Mouse (Mus musculus): ENCODE measurements around the gene Napb. TPM values are rescaled to one million over a fixed set of nuclear protein-coding genes. Genes with fewer than 3 reads are reported as not detected.

The Napb gene
- polyA plus RNA-seq, 1 experiment from 2014 or later, result 1.5 TPM

DNA sequence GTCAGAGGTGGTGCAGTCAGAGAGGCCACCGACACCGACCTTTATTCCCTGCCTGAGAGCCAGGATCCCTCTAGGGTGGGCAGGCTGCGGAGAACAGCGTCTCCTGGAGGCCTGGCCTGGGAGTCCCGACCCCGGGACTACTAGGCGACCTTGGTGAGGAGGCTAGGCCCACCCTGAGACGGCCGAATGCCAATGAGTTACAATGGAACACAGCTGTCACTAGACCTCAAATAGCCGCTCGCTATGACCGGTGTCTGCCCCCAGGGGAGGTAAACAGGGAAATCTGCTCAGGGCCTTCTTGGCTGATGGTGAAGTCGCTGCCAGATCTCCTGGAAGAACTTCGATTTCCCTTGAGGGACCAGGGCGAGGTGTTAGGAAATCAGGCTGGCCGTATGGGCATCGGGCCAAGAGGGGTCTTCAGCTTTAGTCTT lies 50.8 kb downstream of the Napb start:
- Histone ChIP-seq H3K4me2 (peak overlapping the region; percentile 70), H3K36me3 (ENCODE audit: control insufficient read depth, insufficient read depth, low read length) (peaks cover 9% of the 10 kb centered on the region), H3K4me3 (ENCODE audit: low read depth, low read length) (peak overlapping the region; percentile 84), H3K27me3 (replicated peaks; ENCODE audit: control insufficient read depth, insufficient read depth, low read length) (no peaks in the 10 kb centered on the region), H3K27ac (ENCODE audit: low read depth, low read length) (peak overlapping the region; percentile 91), H3K9ac (ENCODE audit: low read depth, low read length) (peak overlapping the region; percentile 79), H3K4me1 (replicated peaks; ENCODE audit: control insufficient read depth, insufficient read depth, low read length) (peaks cover 28% of the 10 kb centered on the region), H3K9me3 (ENCODE audit: control insufficient read depth, low read length) (no peaks in the 10 kb centered on the region)
- DNase-seq (ENCODE audit: low spot score) (no peak), ATAC-seq (replicated peaks; ENCODE audit: low FRiP score) (peak; percentile 74)
- 9% methylated on average over 17 of the region's 17 CpGs for WGBS

DNA sequence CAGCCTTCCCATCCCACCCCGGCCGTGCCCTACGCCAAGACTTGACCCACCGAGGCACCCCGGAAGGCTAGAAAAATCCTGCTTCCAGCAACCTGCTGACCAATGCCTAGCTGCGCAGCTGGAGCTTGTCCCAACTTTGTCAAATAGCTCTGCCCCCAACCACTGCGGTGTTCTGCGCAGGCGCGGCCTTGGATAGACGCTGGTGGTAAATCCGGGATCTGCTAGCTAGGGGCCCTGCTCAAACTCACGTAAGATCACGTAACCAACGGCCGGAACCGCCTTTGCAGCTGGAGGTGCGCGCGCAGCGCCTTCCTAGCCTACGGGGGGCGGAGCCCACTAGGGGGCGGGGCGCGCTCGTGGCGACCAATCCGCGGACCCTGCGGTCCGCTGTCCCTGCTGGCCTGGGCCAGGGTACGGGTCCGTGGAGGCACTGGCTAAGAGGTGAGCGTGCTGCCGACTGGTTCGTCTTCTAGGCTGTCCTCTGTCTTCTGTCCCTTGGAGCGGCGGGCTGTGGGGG lies 51.4 kb downstream of the Napb start, which contains the start of gene Gzf1:
Gene Gzf1, plus strand, starts transcription at position 249 of the 517 bp plus-strand sequence.
- WGBS, result under 1% methylated on average over 39 of the region's 39 CpGs
- DNase-seq (ENCODE audit: low spot score) (peak; percentile 97), ATAC-seq (replicated peaks; ENCODE audit: low FRiP score) (peak; percentile 92)
- Histone ChIP-seq H3K9me3 (ENCODE audit: control insufficient read depth, low read length) (no peaks in the 10 kb centered on the region), H3K27me3 (replicated peaks; ENCODE audit: control insufficient read depth, insufficient read depth, low read length) (no peaks in the 10 kb centered on the region), H3K4me3 (ENCODE audit: low read depth, low read length) (peak within 1 kb of the TSS; percentile 84), H3K4me2 (peak within 1 kb of the TSS; percentile 70), H3K9ac (ENCODE audit: low read depth, low read length) (peak within 1 kb of the TSS; percentile 79), H3K4me1 (replicated peaks; ENCODE audit: control insufficient read depth, insufficient read depth, low read length) (peaks cover 28% of the 10 kb centered on the region), H3K27ac (ENCODE audit: low read depth, low read length) (peak within 1 kb of the TSS; percentile 91), H3K36me3 (ENCODE audit: control insufficient read depth, insufficient read depth, low read length) (peaks cover 15% of the 10 kb centered on the region)

DNA sequence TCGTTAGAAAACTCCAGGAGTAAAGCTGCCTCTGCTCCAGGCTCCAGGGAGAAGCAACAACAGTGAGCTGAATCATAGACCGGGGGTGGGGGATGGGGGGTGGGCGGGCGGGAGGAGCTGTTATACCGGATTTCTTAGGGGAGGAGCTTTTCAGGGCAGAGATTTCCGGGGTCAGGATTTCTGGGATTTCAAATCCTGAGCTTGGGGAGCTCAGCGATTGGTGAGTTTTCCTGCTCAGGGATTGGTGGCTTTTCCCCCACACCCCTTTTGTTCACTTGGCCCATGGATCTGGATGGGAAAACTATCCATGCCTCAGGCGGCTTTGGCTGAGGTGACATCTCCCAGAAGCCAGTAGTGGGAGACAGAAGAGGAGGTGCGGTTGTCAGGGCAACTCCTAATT lies 52.9 kb downstream of the Napb start:
- ATAC-seq (replicated peaks; ENCODE audit: low FRiP score) (no peak), DNase-seq (ENCODE audit: low spot score) (no peak)
- Histone ChIP-seq H3K9ac (ENCODE audit: low read depth, low read length) (no peak overlapping the region), H3K9me3 (ENCODE audit: control insufficient read depth, low read length) (no peaks in the 10 kb centered on the region), H3K4me1 (replicated peaks; ENCODE audit: control insufficient read depth, insufficient read depth, low read length) (peaks cover 32% of the 10 kb centered on the region), H3K4me3 (ENCODE audit: low read depth, low read length) (no peak overlapping the region; the same call in 1 of the 2 replicates), H3K27ac (ENCODE audit: low read depth, low read length) (peak overlapping the region; percentile 71), H3K4me2 (peak overlapping the region; percentile 70), H3K27me3 (replicated peaks; ENCODE audit: control insufficient read depth, insufficient read depth, low read length) (no peaks in the 10 kb centered on the region), H3K36me3 (ENCODE audit: control insufficient read depth, insufficient read depth, low read length) (peaks cover 18% of the 10 kb centered on the region)
- 21% methylated on average over 9 of the region's 9 CpGs for WGBS

DNA sequence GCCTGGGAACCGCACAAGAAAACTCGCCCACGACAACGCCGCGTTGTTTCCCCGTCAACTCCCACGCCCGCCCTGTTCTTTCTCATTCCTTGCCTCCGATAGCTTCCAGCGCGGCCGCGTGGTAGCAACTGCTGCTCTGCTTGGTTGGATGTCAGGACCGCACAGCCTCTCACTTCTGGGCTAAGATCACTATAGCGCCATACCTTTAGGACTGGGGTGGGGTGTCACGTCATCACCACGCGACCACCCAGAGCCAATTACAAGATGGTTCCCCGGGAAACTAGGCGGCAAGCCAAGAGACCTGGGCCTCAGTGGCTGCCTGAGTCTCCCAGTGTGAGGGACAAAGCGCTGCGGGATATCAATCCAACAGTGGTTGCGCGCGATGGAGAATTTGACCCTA lies 54.5 kb downstream of the Napb start:
- Histone ChIP-seq H3K27me3 (replicated peaks; ENCODE audit: control insufficient read depth, insufficient read depth, low read length) (no peaks in the 10 kb centered on the region), H3K4me3 (ENCODE audit: low read depth, low read length) (peak overlapping the region; percentile 40), H3K9me3 (ENCODE audit: control insufficient read depth, low read length) (no peaks in the 10 kb centered on the region), H3K4me2 (peak overlapping the region; percentile 52), H3K9ac (ENCODE audit: low read depth, low read length) (peak overlapping the region; percentile 18; the same call in 1 of the 2 replicates), H3K36me3 (ENCODE audit: control insufficient read depth, insufficient read depth, low read length) (peaks cover 16% of the 10 kb centered on the region), H3K27ac (ENCODE audit: low read depth, low read length) (peak overlapping the region; percentile 42; the same call in 1 of the 2 replicates), H3K4me1 (replicated peaks; ENCODE audit: control insufficient read depth, insufficient read depth, low read length) (peaks cover 36% of the 10 kb centered on the region)
- peak; percentile 70 for DNase-seq (ENCODE audit: low spot score)
- ATAC-seq (replicated peaks; ENCODE audit: low FRiP score), result 0 out of 2 replicates have a peak, but pooled peaks have one; percentile 4
- WGBS, result 27% methylated on average over 26 of the region's 26 CpGs

DNA sequence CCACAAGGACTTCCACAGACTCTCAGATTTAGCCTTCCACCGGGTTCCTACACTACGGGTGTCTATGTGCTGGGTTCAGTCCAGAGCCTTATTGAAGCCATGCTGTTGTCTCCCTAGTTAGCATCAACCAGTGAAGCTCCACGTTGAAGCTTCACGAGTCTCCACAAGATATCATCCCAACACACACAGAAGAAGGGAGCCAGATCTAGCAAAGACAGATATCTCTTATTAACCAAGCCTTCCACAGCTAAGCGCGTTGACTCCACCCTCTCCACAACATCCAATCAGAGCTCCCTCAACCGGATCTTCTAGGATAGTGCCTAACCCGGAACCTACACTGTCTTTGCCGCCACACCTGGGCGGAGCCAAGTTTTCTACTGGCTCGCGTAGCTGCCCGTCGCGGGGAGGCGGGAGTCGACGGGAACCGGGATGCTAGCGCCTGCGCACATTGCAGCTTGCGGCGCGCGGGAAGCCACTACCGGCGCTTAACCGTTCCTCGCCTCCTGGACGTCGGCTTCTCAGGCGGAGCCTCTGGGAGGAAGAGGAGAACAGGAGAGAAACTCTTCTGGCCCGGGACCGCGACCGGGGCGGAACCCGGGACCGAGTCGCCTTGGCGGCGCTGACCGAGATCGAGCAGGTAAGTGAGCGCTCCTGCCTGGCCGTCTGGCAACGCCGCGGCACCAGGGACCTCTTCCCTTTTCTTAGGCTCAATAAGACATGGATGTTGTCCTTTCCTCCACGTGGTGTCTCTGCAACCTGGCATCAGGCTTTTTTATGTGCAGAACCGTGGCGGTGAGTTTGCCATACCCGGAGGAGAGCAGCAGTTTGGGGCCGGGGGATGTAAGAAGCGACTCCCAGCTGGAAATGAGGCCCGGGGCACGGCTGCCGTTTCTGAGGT lies 59.8 kb downstream of the Napb start, which contains the start of gene Nxt1:
Gene Nxt1, plus strand, starts transcription at position 403 of the 898 bp plus-strand sequence.
- ATAC-seq (replicated peaks; ENCODE audit: low FRiP score), result peak; percentile 99
- Histone ChIP-seq H3K4me3 (ENCODE audit: low read depth, low read length) (peak within 1 kb of the TSS; percentile 89), H3K4me2 (peak within 1 kb of the TSS; percentile 79), H3K9me3 (ENCODE audit: control insufficient read depth, low read length) (no peaks in the 10 kb centered on the region), H3K9ac (ENCODE audit: low read depth, low read length) (peak within 1 kb of the TSS; percentile 85), H3K27me3 (replicated peaks; ENCODE audit: control insufficient read depth, insufficient read depth, low read length) (no peaks in the 10 kb centered on the region), H3K4me1 (replicated peaks; ENCODE audit: control insufficient read depth, insufficient read depth, low read length) (peaks cover 17% of the 10 kb centered on the region; the same call in 1 of the 2 replicates), H3K36me3 (ENCODE audit: control insufficient read depth, insufficient read depth, low read length) (peaks cover 16% of the 10 kb centered on the region), H3K27ac (ENCODE audit: low read depth, low read length) (peak within 1 kb of the TSS; percentile 81)
- WGBS, result under 1% methylated on average over 57 of the region's 58 CpGs
- DNase-seq (ENCODE audit: low spot score), result peak; percentile 96

DNA sequence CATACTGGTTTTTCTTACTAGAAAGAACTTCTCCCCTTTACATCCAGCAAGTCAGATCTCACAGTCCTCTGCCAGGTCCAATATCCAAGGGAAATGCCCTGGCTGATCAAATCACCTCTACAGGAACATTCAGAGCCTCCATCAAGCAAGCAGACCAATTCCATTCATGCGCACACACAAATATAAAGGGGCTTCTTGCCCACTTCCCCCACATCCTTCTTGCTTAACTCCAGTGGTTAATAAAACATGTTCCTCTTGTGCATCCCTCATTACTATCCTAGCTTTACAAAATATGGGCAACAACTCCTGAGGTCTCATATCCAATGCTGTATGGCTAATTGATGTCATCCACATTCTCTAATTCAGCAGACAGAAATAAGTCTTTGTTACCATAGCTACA lies 68.8 kb downstream of the Napb start:
- ATAC-seq (replicated peaks; ENCODE audit: low FRiP score), result no peak
- Histone ChIP-seq H3K4me3 (ENCODE audit: low read depth, low read length) (no peak overlapping the region), H3K9ac (ENCODE audit: low read depth, low read length) (no peak overlapping the region), H3K36me3 (ENCODE audit: control insufficient read depth, insufficient read depth, low read length) (no peaks in the 10 kb centered on the region), H3K4me2 (no peak overlapping the region), H3K27ac (ENCODE audit: low read depth, low read length) (no peak overlapping the region), H3K9me3 (ENCODE audit: control insufficient read depth, low read length) (no peaks in the 10 kb centered on the region), H3K4me1 (replicated peaks; ENCODE audit: control insufficient read depth, insufficient read depth, low read length) (no peaks in the 10 kb centered on the region), H3K27me3 (replicated peaks; ENCODE audit: control insufficient read depth, insufficient read depth, low read length) (no peaks in the 10 kb centered on the region)
- WGBS, result 91% methylated on average over 1 of the region's 1 CpGs
- DNase-seq (ENCODE audit: low spot score), result no peak

DNA sequence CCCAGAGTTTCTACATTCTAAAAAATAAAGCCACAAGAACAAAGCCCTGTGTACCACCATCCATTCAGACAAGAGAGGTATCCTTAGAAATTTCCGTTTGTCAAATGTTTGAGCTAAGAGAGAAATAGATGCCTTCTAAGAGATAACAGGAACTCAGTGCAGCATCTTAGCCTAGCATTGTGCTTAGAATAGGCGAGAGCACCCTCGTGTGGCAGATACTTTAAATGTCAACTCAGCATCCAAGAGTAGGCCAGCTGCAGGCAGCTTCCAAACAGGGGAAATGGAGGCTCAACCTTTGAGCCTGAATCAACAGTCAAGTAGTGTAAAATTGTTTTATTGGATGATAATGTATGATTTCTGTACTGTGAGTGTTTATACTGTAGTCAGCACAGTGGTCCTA lies 77.3 kb downstream of the Napb start:
- 0% methylated on average over 3 of the region's 3 CpGs for WGBS
- Histone ChIP-seq H3K4me2 (no peak overlapping the region), H3K4me1 (replicated peaks; ENCODE audit: control insufficient read depth, insufficient read depth, low read length) (no peaks in the 10 kb centered on the region), H3K9me3 (ENCODE audit: control insufficient read depth, low read length) (no peaks in the 10 kb centered on the region), H3K27me3 (replicated peaks; ENCODE audit: control insufficient read depth, insufficient read depth, low read length) (no peaks in the 10 kb centered on the region), H3K4me3 (ENCODE audit: low read depth, low read length) (no peak overlapping the region), H3K27ac (ENCODE audit: low read depth, low read length) (no peak overlapping the region), H3K9ac (ENCODE audit: low read depth, low read length) (no peak overlapping the region), H3K36me3 (ENCODE audit: control insufficient read depth, insufficient read depth, low read length) (no peaks in the 10 kb centered on the region)
- ATAC-seq (replicated peaks; ENCODE audit: low FRiP score), result peak; percentile 64; the same call in 1 of the 2 replicates
- no peak for DNase-seq (ENCODE audit: low spot score)

DNA sequence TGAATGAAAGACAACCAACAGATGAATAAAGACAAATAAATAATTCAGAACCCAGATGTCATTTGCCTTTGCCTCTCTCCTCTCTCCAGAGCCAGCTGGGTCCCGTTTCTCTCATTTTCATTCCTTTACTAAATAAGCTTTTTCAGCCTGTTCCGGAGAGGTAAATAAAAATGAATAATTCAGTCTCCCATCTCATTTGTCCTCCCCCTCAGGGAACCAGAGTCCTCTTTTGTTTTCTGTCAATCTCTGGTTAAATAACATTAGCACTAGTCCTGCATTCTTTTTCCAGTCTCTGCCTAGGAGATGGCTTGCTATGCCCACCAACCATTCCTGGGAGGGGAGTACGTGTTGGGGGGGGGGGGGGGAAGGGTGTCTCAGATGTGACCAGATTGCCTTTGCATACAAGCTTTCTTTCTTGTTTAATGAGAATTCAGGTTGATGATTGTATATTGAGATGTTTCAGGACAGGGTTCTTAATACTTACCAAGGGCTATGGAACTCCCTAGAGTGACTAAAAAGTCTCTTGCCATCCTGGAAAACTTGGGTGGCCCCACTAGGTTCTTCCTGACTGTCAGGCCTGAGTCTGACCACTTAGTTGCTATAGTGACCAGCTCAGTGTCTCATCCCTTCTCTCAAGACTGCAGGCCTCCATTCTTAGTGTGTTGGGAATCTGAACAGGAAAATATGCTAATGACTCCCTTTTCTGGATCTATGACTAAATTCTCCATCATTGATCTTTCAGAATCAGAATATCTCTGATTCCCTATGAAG lies 81.5 kb downstream of the Napb start:
- no peak overlapping the region for H3K4me2 ChIP-seq
- H3K9me3 ChIP-seq (ENCODE audit: control insufficient read depth, low read length), result no peaks in the 10 kb centered on the region
- no peaks in the 10 kb centered on the region for H3K36me3 ChIP-seq (ENCODE audit: control insufficient read depth, insufficient read depth, low read length)
- DNase-seq (ENCODE audit: low spot score) (no peak), ATAC-seq (replicated peaks; ENCODE audit: low FRiP score) (no peak)
- H3K4me1 ChIP-seq (replicated peaks; ENCODE audit: control insufficient read depth, insufficient read depth, low read length), result no peaks in the 10 kb centered on the region
- 63% methylated on average over 3 of the region's 3 CpGs for WGBS
- no peak overlapping the region for H3K27ac ChIP-seq (ENCODE audit: low read depth, low read length)
- no peaks in the 10 kb centered on the region for H3K27me3 ChIP-seq (replicated peaks; ENCODE audit: control insufficient read depth, insufficient read depth, low read length)
- H3K4me3 ChIP-seq (ENCODE audit: low read depth, low read length), result no peak overlapping the region
- H3K9ac ChIP-seq (ENCODE audit: low read depth, low read length), result no peak overlapping the region
